Mouse (Mus musculus): ENCODE data around the gene Gfod1.

GRCm38 (mm10) chr13:43305181-43305924 is 1.4 kb upstream of the Gfod1 start:
- TF ChIP-seq CTCF (conservative IDR thresholded peaks at IDR 0.05; ENCODE audit: low read length) (no peak), POU5F1 (IDR thresholded peaks at IDR 0.05; ENCODE audit: borderline replicate concordance, low read length) (no peak), NANOG (IDR thresholded peaks at IDR 0.05; ENCODE audit: borderline replicate concordance, low read length) (no peak)
